Mouse (Mus musculus): ENCODE measurements around the gene Prkx. TPM values are rescaled to one million over a fixed set of nuclear protein-coding genes. Genes with fewer than 3 reads are reported as not detected.
A peak's percentile ranks its signal among the peaks of the same experiment; 100 is the strongest.

The Prkx gene
- total RNA-seq, 2 experiments from 2014 or later: 12.0 to 13.3 TPM

DNA sequence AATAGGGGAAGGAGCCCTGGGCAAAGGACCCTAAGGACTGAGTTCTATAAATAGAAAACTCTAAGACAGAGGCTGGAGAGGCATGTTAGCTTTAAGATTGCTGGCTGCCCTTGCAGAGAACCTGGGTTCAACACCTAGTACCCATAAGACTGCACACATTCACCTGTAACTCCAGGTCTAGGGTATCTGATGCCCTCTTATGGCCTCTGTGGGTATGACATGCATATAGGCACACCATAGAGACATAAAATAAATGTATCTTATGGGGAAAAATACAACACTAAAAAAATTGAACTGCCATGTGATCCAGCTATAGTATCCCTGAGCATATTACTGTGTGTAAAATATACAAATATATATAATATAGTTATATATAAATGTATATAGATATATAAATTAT lies 18.3 kb downstream of the Prkx start:
- DNase-seq (ENCODE audit: low spot score in 2 of 2): no peak
- Histone ChIP-seq H3K27ac (no peak overlapping the region), H3K4me3 (no peak overlapping the region)
- TF ChIP-seq CTCF (conservative IDR thresholded peaks at IDR 0.05): peak; percentile 61

DNA sequence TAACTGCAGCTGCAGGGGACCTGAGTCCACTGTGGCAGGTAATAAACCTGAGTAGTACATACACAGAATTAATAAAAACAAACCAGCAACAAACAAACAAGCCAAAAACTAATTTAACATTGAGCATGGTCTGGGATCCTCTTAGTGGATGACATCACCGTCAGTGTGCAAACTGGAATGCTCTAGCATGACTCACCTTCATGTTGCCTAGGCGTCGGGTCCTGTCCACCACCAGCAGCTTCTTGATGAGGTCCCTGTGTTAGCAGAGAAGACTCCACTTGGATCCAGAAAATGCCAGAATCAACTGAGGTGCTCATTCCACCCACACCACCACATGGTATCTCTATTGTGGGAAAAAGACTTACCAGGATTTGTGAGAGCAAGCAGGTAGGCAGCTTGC lies 30.9 kb downstream of the Prkx start:
- Histone ChIP-seq H3K27ac (no peak overlapping the region), H3K4me3 (no peak overlapping the region)
- no peak for TF ChIP-seq CTCF (conservative IDR thresholded peaks at IDR 0.05)
- DNase-seq (ENCODE audit: low spot score in 2 of 2): no peak

DNA sequence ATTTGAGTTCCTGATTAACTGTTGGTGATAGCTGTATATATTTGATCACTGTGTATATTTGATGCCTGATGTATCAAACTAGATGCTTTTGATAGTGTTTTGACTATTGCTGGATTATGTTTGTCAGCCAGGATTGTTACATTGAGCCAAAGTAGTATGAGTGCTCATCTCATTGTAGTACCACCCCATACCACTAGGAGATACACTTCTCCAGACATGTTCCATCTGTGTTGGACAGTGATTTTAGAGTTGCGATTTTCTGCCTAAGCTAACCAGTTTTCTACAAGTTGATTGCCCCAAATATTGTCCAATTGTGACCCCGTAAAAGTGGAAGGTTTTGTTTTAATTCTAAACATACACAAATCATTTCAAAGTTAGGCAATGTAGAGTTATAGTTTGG lies 51.8 kb downstream of the Prkx start:
- TF ChIP-seq CTCF (conservative IDR thresholded peaks at IDR 0.05): peak; percentile 71

DNA sequence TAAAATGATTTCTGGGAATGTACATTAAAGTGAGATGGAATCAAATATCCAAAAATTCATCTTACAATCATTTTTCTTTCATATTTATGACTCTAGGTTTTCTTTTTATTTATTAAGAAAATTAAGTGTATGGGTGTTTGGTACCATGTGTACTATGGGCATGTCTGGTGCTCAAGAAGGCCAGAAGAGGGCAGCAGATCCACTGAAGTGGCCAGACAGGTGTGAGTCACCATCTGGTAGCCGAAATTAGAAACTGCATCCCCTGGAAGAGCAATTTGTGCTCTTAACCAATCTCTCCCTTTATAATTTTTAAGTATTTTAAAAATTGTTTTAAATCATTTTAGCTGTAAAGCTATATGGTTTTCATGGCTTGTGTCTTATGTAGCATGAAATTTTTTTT lies 54.7 kb downstream of the Prkx start:
- no peak overlapping the region for H3K4me3 ChIP-seq
- peak; percentile 78 for TF ChIP-seq CTCF (conservative IDR thresholded peaks at IDR 0.05)
- peak in 1 of 2 experiments; percentile 25 for DNase-seq (ENCODE audit: low spot score in 2 of 2)
- H3K27ac ChIP-seq: no peak overlapping the region

More for the DNA sequence above, 51.8 kb downstream of the Prkx start:
- DNase-seq (ENCODE audit: low spot score in 2 of 2): no peak
- no peak overlapping the region for H3K27ac ChIP-seq
- no peak overlapping the region for H3K4me3 ChIP-seq

DNA sequence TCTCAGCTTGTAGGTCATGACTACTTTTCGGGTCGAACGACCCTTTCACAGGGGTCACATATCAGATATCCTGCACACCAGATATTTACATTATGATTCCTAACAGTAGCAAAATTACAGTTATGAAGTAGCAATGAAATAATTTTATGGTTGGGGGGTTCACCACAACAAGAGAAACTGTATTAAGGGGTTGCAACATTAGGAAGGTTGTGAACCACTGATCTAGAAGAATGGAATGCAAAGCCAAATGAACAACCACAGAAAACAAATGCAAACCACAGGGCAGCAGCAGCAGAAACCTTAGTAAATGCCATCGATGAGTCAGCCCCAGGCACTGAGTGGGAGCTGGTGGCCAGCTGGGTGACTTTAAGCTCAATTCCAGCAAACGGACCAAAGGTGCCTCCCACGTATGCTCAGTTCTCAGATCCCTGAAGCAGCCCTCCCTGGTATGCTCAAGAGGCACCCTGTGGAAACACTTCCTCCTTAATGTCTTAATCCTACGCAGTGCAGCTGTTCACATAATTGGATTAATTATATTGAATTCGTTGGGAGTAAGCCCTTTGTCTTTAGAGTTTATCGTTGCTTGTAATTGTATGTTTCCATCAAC lies 62.0 kb downstream of the Prkx start:
- no peak overlapping the region for H3K4me3 ChIP-seq
- no peak for TF ChIP-seq CTCF (conservative IDR thresholded peaks at IDR 0.05)
- DNase-seq (ENCODE audit: low spot score in 2 of 2): no peak
- H3K27ac ChIP-seq: no peak overlapping the region

DNA sequence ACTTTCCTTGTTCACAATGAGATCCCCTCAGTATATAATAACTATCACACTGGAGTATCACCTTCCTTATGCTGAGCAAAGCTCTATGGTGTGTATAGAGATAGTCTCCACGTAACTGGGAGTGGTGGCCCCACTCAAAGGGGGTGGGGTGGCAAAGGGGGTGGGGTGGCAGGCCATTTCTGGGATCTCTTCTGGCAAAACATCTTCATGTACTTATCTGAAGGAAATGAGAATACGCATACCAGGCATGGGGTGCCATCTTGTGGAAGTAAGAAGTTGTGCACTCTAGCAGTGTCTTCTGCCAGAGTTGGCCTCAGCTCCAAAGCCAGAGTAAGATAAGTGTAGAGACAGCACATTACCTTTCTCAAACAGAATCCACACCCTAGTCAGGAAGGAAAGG lies 75.8 kb downstream of the Prkx start:
- peak; percentile 88 for TF ChIP-seq CTCF (conservative IDR thresholded peaks at IDR 0.05)
- no peak overlapping the region for H3K4me3 ChIP-seq
- H3K27ac ChIP-seq: no peak overlapping the region
- DNase-seq (ENCODE audit: low spot score in 2 of 2): peak; percentile 17 to 25

Other genes with a start within 250 kb of the Prkx start
- not detected for gene Pbsn, start 57.3 kb upstream of the Prkx start, total RNA-seq (2021)
- not detected for gene Gm14744, start 68.5 kb upstream of the Prkx start, total RNA-seq (2021)
- not detected for gene 5430402E10Rik, start 128.8 kb upstream of the Prkx start, total RNA-seq (2021)

Data from layer of hippocampus, adult 2 months (tissue).